Comparison of ENCODE assay signal across 12 mouse cellular contexts in genomic region chr12:50545610-50545919, GRCm38 (mm10).
DNase-seq lines count a peak whose midpoint lies in the region; ATAC-seq and TF ChIP-seq lines count a peak whose summit lies in the region.
"Had no signal": no experiment of that assay in that cellular context is flagged by ENCODE, and none has a peak within 500 bp of the region (broad histone marks: within the 10 kb centered on the region; RNA-seq: fewer than 3 reads in every experiment).

No protein-coding gene starts in this region.

- no peaks in the 10 kb centered on the region for H3K9me3 ChIP-seq in heart, embryonic 11.5 days (replicated peaks; ENCODE audit: control insufficient read depth, low read length)
- H3K9me3 ChIP-seq in midbrain, embryonic 12.5 days: no peaks in the 10 kb centered on the region
- H3K9me3 ChIP-seq in midbrain, embryonic 14.5 days (ENCODE audit: control insufficient read depth, low read length): no peaks in the 10 kb centered on the region
- H3K9me3 ChIP-seq: embryonic facial prominence, embryonic 15.5 days; limb, embryonic 12.5 days had no signal

- no peaks in the 10 kb centered on the region for H3K79me2 ChIP-seq in heart, adult 2 months (replicated peaks; ENCODE audit: control insufficient read depth, insufficient read depth, low read length)

- DNase-seq in heart, adult 18-20 months: peak; percentile 20 to 41
- DNase-seq in midbrain, embryonic 14.5 days: no peak
- DNase-seq in heart, adult 2 months: peak; percentile 24 to 27
- DNase-seq in right cerebral cortex, adult 2 months (ENCODE audit: low spot score in 2 of 2): no peak
- DNase-seq in left cerebral cortex, postnatal 36 days (ENCODE audit: low spot score in 2 of 2): no peak

- H3K4me3 ChIP-seq in heart, embryonic 11.5 days (ENCODE audit: low read depth, low read length): no peak overlapping the region
- no peak overlapping the region for H3K4me3 ChIP-seq in midbrain, embryonic 12.5 days
- H3K4me3 ChIP-seq in midbrain, embryonic 14.5 days (replicated peaks; ENCODE audit: low read depth, low read length): no peak overlapping the region
- H3K4me3 ChIP-seq in heart, adult 2 months: no peak overlapping the region
- no peak overlapping the region for H3K4me3 ChIP-seq in testis, adult 2 months (ENCODE audit: control insufficient read depth, low read depth, low read length)
- H3K4me3 ChIP-seq: embryonic facial prominence, embryonic 15.5 days; limb, embryonic 12.5 days; megakaryocyte, embryonic 14.5 days had no signal

- TF ChIP-seq CTCF in heart, adult 2 months (IDR thresholded peaks at IDR 0.05): no peak
- TF ChIP-seq CTCF in testis, adult 2 months (IDR thresholded peaks at IDR 0.05; ENCODE audit: control insufficient read depth, insufficient read depth, insufficient replicate concordance, low read depth, low read length): no peak

- TF ChIP-seq POLR2A in heart, adult 2 months (IDR thresholded peaks at IDR 0.05; ENCODE audit: insufficient read depth, low read depth, low read length): no peak
- TF ChIP-seq POLR2A in testis, adult 2 months (IDR thresholded peaks at IDR 0.05; ENCODE audit: control insufficient read depth, low read depth, low read length): no peak

- H3K4me2 ChIP-seq in heart, embryonic 11.5 days: no peak overlapping the region
- H3K4me2 ChIP-seq in midbrain, embryonic 12.5 days (replicated peaks): no peak overlapping the region
- no peak overlapping the region for H3K4me2 ChIP-seq in midbrain, embryonic 14.5 days (ENCODE audit: low read length)
- H3K4me2 ChIP-seq: embryonic facial prominence, embryonic 15.5 days; limb, embryonic 12.5 days had no signal

- no peak for ATAC-seq in heart, embryonic 11.5 days (replicated peaks; ENCODE audit: insufficient number of reproducible peaks, low FRiP score, low TSS enrichment)
- ATAC-seq in midbrain, embryonic 12.5 days (ENCODE audit: low FRiP score, low read depth): peak; percentile 59; the same call in 1 of the 2 replicates
- ATAC-seq in midbrain, embryonic 14.5 days (ENCODE audit: low FRiP score, low TSS enrichment): no peak
- ATAC-seq: intestine, postnatal 0 days had no signal

- no peak overlapping the region for H3K9ac ChIP-seq in heart, embryonic 11.5 days (ENCODE audit: low read depth, low read length)
- H3K9ac ChIP-seq in midbrain, embryonic 12.5 days (replicated peaks): no peak overlapping the region
- H3K9ac ChIP-seq in midbrain, embryonic 14.5 days (replicated peaks; ENCODE audit: low read length): no peak overlapping the region
- H3K9ac ChIP-seq in heart, adult 2 months (ENCODE audit: low read depth, low read length): 0 out of 2 replicates have a peak overlapping the region, but pooled peaks have one; percentile 31
- H3K9ac ChIP-seq: embryonic facial prominence, embryonic 15.5 days; limb, embryonic 12.5 days had no signal

- TF ChIP-seq EP300 in heart, adult 2 months (IDR thresholded peaks at IDR 0.05; ENCODE audit: insufficient read depth, low read depth, low read length): no peak

- WGBS in heart, embryonic 11.5 days (ENCODE audit: insufficient replicate concordance): 51% methylated on average over 5 of the region's 5 CpGs
- WGBS in midbrain, embryonic 12.5 days: 47% methylated on average over 5 of the region's 5 CpGs
- 49% methylated on average over 5 of the region's 5 CpGs for WGBS in midbrain, embryonic 14.5 days
- 46% methylated on average over 5 of the region's 5 CpGs for WGBS in heart, adult 2 months

- no peak overlapping the region for H3K27ac ChIP-seq in heart, embryonic 11.5 days (ENCODE audit: low read depth, low read length)
- H3K27ac ChIP-seq in midbrain, embryonic 12.5 days (replicated peaks): no peak overlapping the region
- H3K27ac ChIP-seq in midbrain, embryonic 14.5 days (replicated peaks; ENCODE audit: low read depth, low read length): no peak overlapping the region
- H3K27ac ChIP-seq in heart, adult 2 months: peak overlapping the region; percentile 72
- H3K27ac ChIP-seq in testis, adult 2 months (ENCODE audit: control insufficient read depth, insufficient read depth, low read depth, low read length): peak overlapping the region; percentile 68
- H3K27ac ChIP-seq: embryonic facial prominence, embryonic 15.5 days; limb, embryonic 12.5 days had no signal

- no peaks in the 10 kb centered on the region for H3K36me3 ChIP-seq in heart, embryonic 11.5 days (ENCODE audit: control insufficient read depth, insufficient read depth, low read length)
- no peaks in the 10 kb centered on the region for H3K36me3 ChIP-seq in midbrain, embryonic 12.5 days
- no peaks in the 10 kb centered on the region for H3K36me3 ChIP-seq in midbrain, embryonic 14.5 days (ENCODE audit: control insufficient read depth, insufficient read depth, low read length)
- H3K36me3 ChIP-seq in heart, adult 2 months (ENCODE audit: control insufficient read depth, insufficient read depth, low read length): peaks cover 12% of the 10 kb centered on the region
- no peaks in the 10 kb centered on the region for H3K36me3 ChIP-seq in testis, adult 2 months (ENCODE audit: control insufficient read depth, insufficient read depth, low read length)
- H3K36me3 ChIP-seq: embryonic facial prominence, embryonic 15.5 days; limb, embryonic 12.5 days had no signal

- no peaks in the 10 kb centered on the region for H3K27me3 ChIP-seq in heart, embryonic 11.5 days (ENCODE audit: control insufficient read depth, insufficient read depth, low read length)
- no peaks in the 10 kb centered on the region for H3K27me3 ChIP-seq in midbrain, embryonic 12.5 days
- no peaks in the 10 kb centered on the region for H3K27me3 ChIP-seq in midbrain, embryonic 14.5 days (ENCODE audit: control insufficient read depth, insufficient read depth, low read length)
- no peaks in the 10 kb centered on the region for H3K27me3 ChIP-seq in heart, adult 2 months (ENCODE audit: control insufficient read depth, insufficient read depth, low read length)
- H3K27me3 ChIP-seq in testis, adult 2 months (ENCODE audit: control insufficient read depth, insufficient read depth, low read length): no peaks in the 10 kb centered on the region
- H3K27me3 ChIP-seq: embryonic facial prominence, embryonic 15.5 days; limb, embryonic 12.5 days; megakaryocyte, embryonic 14.5 days had no signal

- intact Hi-C loops in heart, adult 2 months (cut with DNase I): loop anchor here (5.0 kb wide), 2 partner anchors 33 to 102 kb away; partner anchors contain the start of gene Prkd1
- intact Hi-C loops in left cerebral cortex, postnatal 36 days (cut with DNase I): no loop called here

- peaks cover 12% of the 10 kb centered on the region for H3K4me1 ChIP-seq in heart, embryonic 11.5 days (ENCODE audit: control insufficient read depth, insufficient read depth, low read length)
- H3K4me1 ChIP-seq in midbrain, embryonic 12.5 days: peaks cover 14% of the 10 kb centered on the region
- H3K4me1 ChIP-seq in midbrain, embryonic 14.5 days (ENCODE audit: control insufficient read depth, insufficient read depth, low read length): no peaks in the 10 kb centered on the region; the same call in 1 of the 2 replicates
- peaks cover 9% of the 10 kb centered on the region for H3K4me1 ChIP-seq in heart, adult 2 months (ENCODE audit: control insufficient read depth, insufficient read depth, low read length)
- H3K4me1 ChIP-seq in testis, adult 2 months (ENCODE audit: control insufficient read depth, insufficient read depth, low read length): no peaks in the 10 kb centered on the region
- H3K4me1 ChIP-seq: megakaryocyte, embryonic 14.5 days had no signal

Comparison
In these comparisons a context has a peak if more than half of its experiments do, and no peak if none do; other contexts are left out.
1. H3K27ac ChIP-seq: peak in heart, adult 2 months (single experiment) and testis, adult 2 months (single experiment); none in heart, embryonic 11.5 days (single experiment), midbrain, embryonic 12.5 days (single experiment) and midbrain, embryonic 14.5 days (single experiment).
2. DNase-seq: peak in heart, adult 18-20 months (2 of 2) and heart, adult 2 months (2 of 2); none in midbrain, embryonic 14.5 days (single experiment), right cerebral cortex, adult 2 months (0 of 2) and left cerebral cortex, postnatal 36 days (0 of 2).